Mouse (Mus musculus): ENCODE results near the gene Ttc23. TPM values are rescaled to one million over a fixed set of nuclear protein-coding genes. Genes with fewer than 3 reads are reported as not detected.

The Ttc23 gene
- polyA plus RNA-seq, 1 experiment from 2014 or later, result 50.9 TPM

DNA sequence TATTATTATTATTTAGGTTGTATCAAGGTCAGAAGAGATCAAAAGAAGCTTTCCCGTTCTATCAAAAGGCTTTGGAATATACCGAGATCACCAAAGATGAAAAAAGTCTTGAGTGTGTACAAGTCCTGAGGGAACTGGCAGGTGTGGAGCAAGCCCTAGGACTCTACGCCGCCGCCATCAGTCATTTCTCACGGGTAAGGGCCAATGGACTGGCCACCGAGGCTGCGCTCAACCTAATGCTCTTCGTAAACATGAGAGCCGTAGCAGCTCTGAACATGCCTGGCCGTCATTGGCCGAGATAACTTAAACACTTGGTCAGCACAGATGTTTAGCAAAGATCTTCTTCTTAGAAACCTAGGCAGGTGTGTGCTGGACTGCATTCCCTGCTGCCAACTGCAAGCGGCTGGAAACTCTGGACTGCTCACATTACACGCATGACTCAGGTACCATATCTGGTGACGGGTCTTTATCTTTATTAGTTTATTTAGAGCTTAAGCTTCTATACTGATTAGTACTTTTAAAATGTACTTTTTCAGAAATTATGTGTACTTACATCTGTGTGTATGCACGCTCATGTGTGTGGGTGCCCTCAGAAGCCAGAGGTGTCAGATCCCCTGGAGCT, 31.8 kb downstream of the Ttc23 start:
- H3K9ac ChIP-seq, result no peak overlapping the region
- no peak for ATAC-seq (ENCODE audit: insufficient number of reproducible peaks, insufficient read depth, low FRiP score, low TSS enrichment)
- H3K4me3 ChIP-seq, result no peak overlapping the region
- no peaks in the 10 kb centered on the region for H3K27me3 ChIP-seq
- WGBS, result 92% methylated on average over 16 of the region's 16 CpGs
- peaks cover 33% of the 10 kb centered on the region for H3K36me3 ChIP-seq
- H3K4me1 ChIP-seq, result no peaks in the 10 kb centered on the region
- no peak overlapping the region for H3K27ac ChIP-seq
- H3K4me2 ChIP-seq (replicated peaks), result no peak overlapping the region
- no peaks in the 10 kb centered on the region for H3K9me3 ChIP-seq

GRCm38 (mm10) chr7:67681078-67681477, 33.9 kb downstream of the Ttc23 start:
- Histone ChIP-seq H3K36me3 (peaks cover 50% of the 10 kb centered on the region), H3K4me3 (no peak overlapping the region), H3K4me1 (no peaks in the 10 kb centered on the region), H3K9ac (no peak overlapping the region), H3K4me2 (replicated peaks) (no peak overlapping the region), H3K9me3 (0 out of 2 replicates have a peak, but pooled peaks cover 3% of the 10 kb centered on the region), H3K27ac (no peak overlapping the region), H3K27me3 (no peaks in the 10 kb centered on the region)
- no peak for ATAC-seq (ENCODE audit: insufficient number of reproducible peaks, insufficient read depth, low FRiP score, low TSS enrichment)
- WGBS, result 86% methylated on average over 9 of the region's 9 CpGs

DNA sequence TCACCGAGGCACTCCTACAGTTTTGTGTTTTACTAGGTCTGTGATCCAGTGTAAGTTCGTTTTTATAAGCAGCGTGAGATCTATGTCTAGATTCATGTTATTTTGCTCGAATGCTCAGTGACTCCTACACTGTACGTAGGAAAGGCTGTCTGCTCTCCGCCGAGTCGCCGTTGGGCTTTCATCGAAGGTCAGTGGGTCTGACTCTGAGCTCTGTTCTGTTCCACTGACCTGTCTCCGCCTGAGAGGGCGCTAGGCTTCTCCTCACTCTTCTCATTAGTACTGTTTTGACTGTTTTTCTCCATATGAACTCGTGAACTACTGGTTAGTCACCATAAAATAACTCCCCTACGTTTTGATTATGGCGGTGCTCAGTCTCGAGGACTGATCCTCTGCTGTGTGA, 35.8 kb downstream of the Ttc23 start:
- WGBS, result 87% methylated on average over 16 of the region's 16 CpGs
- no peak overlapping the region for H3K27ac ChIP-seq
- H3K27me3 ChIP-seq, result no peaks in the 10 kb centered on the region
- H3K4me2 ChIP-seq (replicated peaks), result no peak overlapping the region
- H3K4me1 ChIP-seq, result no peaks in the 10 kb centered on the region
- H3K9me3 ChIP-seq, result 0 out of 2 replicates have a peak, but pooled peaks cover 3% of the 10 kb centered on the region
- no peak overlapping the region for H3K9ac ChIP-seq
- H3K36me3 ChIP-seq, result peaks cover 41% of the 10 kb centered on the region
- ATAC-seq (ENCODE audit: insufficient number of reproducible peaks, insufficient read depth, low FRiP score, low TSS enrichment), result no peak
- no peak overlapping the region for H3K4me3 ChIP-seq

DNA sequence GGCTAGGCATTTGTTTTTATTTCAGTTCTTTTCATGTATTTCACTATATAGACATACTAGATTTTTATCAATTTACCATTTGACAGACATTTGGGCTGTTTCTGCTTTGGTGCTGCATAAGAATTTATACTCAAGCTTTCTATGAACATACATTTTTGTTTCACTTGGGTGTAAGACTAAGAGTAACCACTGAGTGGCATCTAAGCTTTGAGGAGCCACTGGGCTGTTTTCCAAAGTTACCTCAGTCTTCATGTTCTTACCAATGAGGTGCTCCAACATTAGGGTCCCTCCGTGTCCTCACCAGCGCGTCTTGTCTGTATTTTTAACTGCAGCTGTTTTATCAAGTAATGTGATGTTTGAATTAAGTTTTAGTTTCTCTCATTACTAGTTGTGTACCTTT, 39.3 kb downstream of the Ttc23 start:
- 96% methylated on average over 3 of the region's 3 CpGs for WGBS
- no peak overlapping the region for H3K9ac ChIP-seq
- H3K27me3 ChIP-seq, result no peaks in the 10 kb centered on the region
- no peak overlapping the region for H3K27ac ChIP-seq
- H3K9me3 ChIP-seq, result 0 out of 2 replicates have a peak, but pooled peaks cover 3% of the 10 kb centered on the region
- H3K36me3 ChIP-seq, result peaks cover 34% of the 10 kb centered on the region
- H3K4me2 ChIP-seq (replicated peaks), result no peak overlapping the region
- ATAC-seq (ENCODE audit: insufficient number of reproducible peaks, insufficient read depth, low FRiP score, low TSS enrichment), result no peak
- H3K4me3 ChIP-seq, result no peak overlapping the region
- no peaks in the 10 kb centered on the region for H3K4me1 ChIP-seq

DNA sequence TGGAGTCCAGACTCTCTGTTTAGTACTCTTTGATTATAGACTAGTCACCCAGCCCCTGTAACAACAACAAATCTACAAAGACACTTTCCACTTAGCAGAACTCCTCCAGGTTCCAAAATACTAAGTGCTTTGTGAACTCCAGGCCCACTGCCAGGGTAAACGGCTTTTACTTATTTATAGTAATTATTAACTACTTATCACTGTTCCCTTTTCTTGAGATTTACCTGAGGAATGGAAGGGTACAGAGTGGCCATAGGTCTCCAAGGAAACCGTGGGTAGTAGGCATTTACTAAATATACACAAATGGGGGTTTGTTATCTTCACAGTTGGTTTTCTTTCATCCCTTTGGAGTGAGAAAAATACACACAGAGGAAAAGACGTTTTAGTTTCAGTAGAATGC, 41.1 kb downstream of the Ttc23 start:
- Histone ChIP-seq H3K36me3 (peaks cover 38% of the 10 kb centered on the region), H3K4me2 (replicated peaks) (no peak overlapping the region), H3K4me3 (no peak overlapping the region), H3K27ac (no peak overlapping the region), H3K9ac (no peak overlapping the region), H3K27me3 (no peaks in the 10 kb centered on the region), H3K4me1 (no peaks in the 10 kb centered on the region), H3K9me3 (0 out of 2 replicates have a peak, but pooled peaks cover 3% of the 10 kb centered on the region)
- no peak for ATAC-seq (ENCODE audit: insufficient number of reproducible peaks, insufficient read depth, low FRiP score, low TSS enrichment)
- 69% methylated on average over 3 of the region's 3 CpGs for WGBS

DNA sequence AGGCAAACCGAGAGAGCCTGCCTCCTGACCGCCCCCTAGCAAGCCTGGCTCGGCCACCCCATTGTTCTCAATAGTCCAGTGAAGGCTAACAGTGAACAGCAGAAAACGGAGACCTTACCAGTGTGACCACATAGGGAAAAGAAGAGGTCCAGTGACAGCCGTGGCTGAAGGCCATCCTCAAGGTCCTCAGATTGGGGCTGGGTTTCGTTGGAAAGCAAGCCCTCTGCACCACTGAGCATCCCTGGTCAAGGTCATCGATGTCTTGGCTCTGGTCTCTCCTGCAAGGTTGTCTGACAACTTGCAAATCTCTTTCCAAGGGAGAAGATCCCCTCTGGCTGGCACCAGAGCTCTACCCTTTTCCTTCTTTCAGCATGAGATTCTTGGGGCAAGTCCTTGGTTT, 42.6 kb downstream of the Ttc23 start:
- Histone ChIP-seq H3K4me3 (no peak overlapping the region), H3K9ac (no peak overlapping the region), H3K4me1 (no peaks in the 10 kb centered on the region), H3K27me3 (no peaks in the 10 kb centered on the region), H3K9me3 (0 out of 2 replicates have a peak, but pooled peaks cover 3% of the 10 kb centered on the region), H3K36me3 (peaks cover 33% of the 10 kb centered on the region), H3K4me2 (replicated peaks) (no peak overlapping the region), H3K27ac (no peak overlapping the region)
- no peak for ATAC-seq (ENCODE audit: insufficient number of reproducible peaks, insufficient read depth, low FRiP score, low TSS enrichment)
- 83% methylated on average over 7 of the region's 7 CpGs for WGBS

DNA sequence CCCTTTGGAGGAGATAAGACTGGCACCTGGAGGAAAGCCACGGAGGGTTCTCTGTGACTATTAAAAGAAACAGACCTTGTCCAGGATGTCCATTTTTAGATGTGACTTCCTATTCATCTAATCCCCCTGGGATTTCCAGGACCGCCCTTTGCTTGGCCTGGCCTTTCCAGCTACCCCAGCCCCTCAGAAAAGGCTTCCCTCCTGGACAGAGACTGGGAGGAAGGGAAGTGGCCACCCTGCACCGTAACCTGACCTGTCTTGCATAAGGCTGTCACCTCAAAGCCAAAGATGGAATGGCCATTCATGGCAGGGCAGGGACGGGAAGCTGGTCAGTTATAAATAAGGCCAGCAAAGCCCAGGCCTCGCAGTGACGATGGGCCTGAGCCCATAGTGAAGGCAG, 43.8 kb downstream of the Ttc23 start:
- H3K36me3 ChIP-seq, result peaks cover 24% of the 10 kb centered on the region; the same call in 1 of the 2 replicates
- H3K9me3 ChIP-seq, result no peaks in the 10 kb centered on the region
- ATAC-seq (ENCODE audit: insufficient number of reproducible peaks, insufficient read depth, low FRiP score, low TSS enrichment), result no peak
- H3K4me1 ChIP-seq, result no peaks in the 10 kb centered on the region
- no peak overlapping the region for H3K9ac ChIP-seq
- H3K27me3 ChIP-seq, result no peaks in the 10 kb centered on the region
- no peak overlapping the region for H3K4me3 ChIP-seq
- no peak overlapping the region for H3K4me2 ChIP-seq (replicated peaks)
- WGBS, result 72% methylated on average over 6 of the region's 6 CpGs
- H3K27ac ChIP-seq, result no peak overlapping the region

DNA sequence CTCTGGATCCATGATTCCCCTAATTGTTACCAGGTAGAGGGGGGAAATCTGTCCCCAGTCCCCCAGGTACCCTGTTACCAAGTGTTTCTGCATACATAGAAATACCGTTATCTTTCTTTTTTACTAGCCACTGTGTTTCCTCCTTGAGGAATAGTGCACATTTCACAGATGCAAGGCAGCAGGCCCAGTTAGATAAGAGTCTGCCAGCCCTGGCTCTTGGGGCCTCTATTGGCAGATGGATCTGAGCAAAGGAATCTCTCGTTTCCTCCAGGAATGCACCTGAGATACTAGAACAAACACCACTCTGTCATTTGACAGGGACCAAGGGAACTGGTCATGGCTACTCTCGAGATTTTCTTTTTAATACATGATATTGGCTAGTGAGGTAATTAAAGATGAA, 44.9 kb downstream of the Ttc23 start:
- peaks cover 24% of the 10 kb centered on the region; the same call in 1 of the 2 replicates for H3K36me3 ChIP-seq
- 78% methylated on average over 3 of the region's 3 CpGs for WGBS
- H3K9me3 ChIP-seq, result no peaks in the 10 kb centered on the region
- H3K4me1 ChIP-seq, result no peaks in the 10 kb centered on the region
- H3K4me3 ChIP-seq, result no peak overlapping the region
- H3K27ac ChIP-seq, result no peak overlapping the region
- no peak overlapping the region for H3K9ac ChIP-seq
- H3K4me2 ChIP-seq (replicated peaks), result no peak overlapping the region
- no peak for ATAC-seq (ENCODE audit: insufficient number of reproducible peaks, insufficient read depth, low FRiP score, low TSS enrichment)
- no peaks in the 10 kb centered on the region for H3K27me3 ChIP-seq

DNA sequence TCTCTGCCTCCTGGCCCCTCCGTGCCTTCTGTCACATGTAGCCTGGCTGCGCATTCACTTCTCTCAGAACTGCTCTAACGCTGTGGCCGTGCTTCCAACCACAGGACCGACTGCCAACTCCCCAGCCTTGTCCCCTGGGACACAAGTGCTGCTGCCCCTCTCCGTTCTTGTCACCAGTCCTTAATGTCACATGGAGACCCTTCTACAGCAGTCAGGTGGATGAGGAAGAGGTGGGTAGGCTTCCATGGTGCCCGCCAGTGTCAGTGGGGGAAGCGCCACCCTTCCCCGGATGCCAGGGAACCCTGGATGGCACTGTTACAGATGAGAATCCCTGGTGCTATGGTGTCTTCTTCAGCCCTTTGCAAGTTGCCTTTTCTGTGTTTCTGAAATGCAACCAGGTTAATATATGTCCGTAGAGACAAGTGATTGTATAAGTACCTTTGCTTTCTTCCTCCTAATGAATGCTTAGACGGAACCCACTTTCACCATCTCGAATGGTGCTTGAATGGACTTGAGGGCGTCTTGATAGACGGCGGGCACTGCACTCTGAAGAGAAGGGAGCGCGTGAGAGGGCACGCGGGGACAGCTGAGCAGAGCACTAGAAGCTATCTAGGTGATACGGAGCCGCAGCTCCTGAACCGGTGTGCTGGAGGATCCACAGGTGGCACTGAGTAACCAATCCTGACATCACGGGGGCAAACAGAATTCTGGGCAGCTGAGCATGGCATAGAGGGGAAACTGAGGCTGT, 45.8 kb downstream of the Ttc23 start:
- Histone ChIP-seq H3K4me1 (no peaks in the 10 kb centered on the region), H3K27ac (no peak overlapping the region), H3K4me3 (no peak overlapping the region), H3K4me2 (replicated peaks) (no peak overlapping the region), H3K9ac (no peak overlapping the region), H3K9me3 (no peaks in the 10 kb centered on the region), H3K36me3 (peaks cover 26% of the 10 kb centered on the region), H3K27me3 (no peaks in the 10 kb centered on the region)
- 92% methylated on average over 23 of the region's 23 CpGs for WGBS
- no peak for ATAC-seq (ENCODE audit: insufficient number of reproducible peaks, insufficient read depth, low FRiP score, low TSS enrichment)

- Histone ChIP-seq H3K9me3 (no peaks in the 10 kb centered on the region), H3K36me3 (peaks cover 42% of the 10 kb centered on the region), H3K4me2 (replicated peaks) (no peak overlapping the region), H3K9ac (no peak overlapping the region), H3K27ac (no peak overlapping the region), H3K4me1 (no peaks in the 10 kb centered on the region), H3K4me3 (no peak overlapping the region), H3K27me3 (no peaks in the 10 kb centered on the region)
- 76% methylated on average over 7 of the region's 7 CpGs for WGBS
- ATAC-seq (ENCODE audit: insufficient number of reproducible peaks, insufficient read depth, low FRiP score, low TSS enrichment), result no peak
Measured at GRCm38 (mm10) chr7:67695906-67696305, 48.7 kb downstream of the Ttc23 start.

DNA sequence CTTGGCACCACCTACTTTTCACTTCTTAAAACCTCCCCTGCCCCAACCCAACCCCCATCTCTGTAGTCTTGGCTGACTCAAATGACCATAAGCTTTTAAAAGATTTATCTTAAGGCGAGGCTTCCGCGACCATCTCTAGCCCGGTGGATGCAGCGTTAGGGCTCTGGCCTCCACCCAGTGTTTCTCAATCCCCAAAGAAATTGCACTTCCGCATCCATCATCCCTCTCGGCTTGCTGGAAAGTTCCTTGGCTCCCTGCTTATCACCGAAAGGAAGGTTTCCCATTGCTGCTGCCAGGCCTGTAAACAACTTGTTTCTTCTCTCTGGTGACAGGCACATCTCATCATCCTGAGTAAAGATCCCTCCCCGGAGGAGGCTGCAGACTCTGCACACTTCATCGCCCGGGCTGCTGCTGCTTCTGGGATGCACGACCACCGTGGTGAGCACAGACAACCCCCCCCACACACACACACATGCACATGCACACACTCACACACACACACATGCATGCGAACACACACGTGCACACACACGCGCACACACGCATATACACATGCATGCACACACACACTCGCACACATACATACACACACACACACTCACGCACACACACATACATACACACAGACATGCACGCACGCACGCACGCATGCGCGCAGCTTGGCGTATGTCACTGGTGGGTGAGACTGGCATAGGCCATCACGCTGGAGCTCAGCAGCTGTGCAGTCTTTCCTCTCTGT, 50.9 kb downstream of the Ttc23 start:
- no peak for ATAC-seq (ENCODE audit: insufficient number of reproducible peaks, insufficient read depth, low FRiP score, low TSS enrichment)
- H3K36me3 ChIP-seq, result peaks cover 44% of the 10 kb centered on the region

GRCm38 (mm10) chr7:67699301-67699700, 52.1 kb downstream of the Ttc23 start:
- Histone ChIP-seq H3K9me3 (no peaks in the 10 kb centered on the region), H3K9ac (no peak overlapping the region), H3K4me2 (replicated peaks) (no peak overlapping the region), H3K27me3 (no peaks in the 10 kb centered on the region), H3K4me3 (no peak overlapping the region), H3K36me3 (peaks cover 46% of the 10 kb centered on the region), H3K27ac (no peak overlapping the region), H3K4me1 (no peaks in the 10 kb centered on the region)
- WGBS, result 97% methylated on average over 4 of the region's 4 CpGs
- ATAC-seq (ENCODE audit: insufficient number of reproducible peaks, insufficient read depth, low FRiP score, low TSS enrichment), result no peak

More for the DNA sequence above, 50.9 kb downstream of the Ttc23 start:
- 93% methylated on average over 28 of the region's 28 CpGs for WGBS
- Histone ChIP-seq H3K4me1 (no peaks in the 10 kb centered on the region), H3K9me3 (no peaks in the 10 kb centered on the region), H3K4me2 (replicated peaks) (no peak overlapping the region), H3K27ac (no peak overlapping the region), H3K4me3 (no peak overlapping the region), H3K27me3 (no peaks in the 10 kb centered on the region), H3K9ac (no peak overlapping the region)
